Mouse (Mus musculus): ENCODE measurements around the gene Exoc6. TPM values are rescaled to one million over a fixed set of nuclear protein-coding genes. Genes with fewer than 3 reads are reported as not detected.
A peak's percentile ranks its signal among the peaks of the same experiment; 100 is the strongest.

Exoc6 gene
- polyA plus RNA-seq, 1 experiment from 2014 or later, result 7.9 TPM

DNA sequence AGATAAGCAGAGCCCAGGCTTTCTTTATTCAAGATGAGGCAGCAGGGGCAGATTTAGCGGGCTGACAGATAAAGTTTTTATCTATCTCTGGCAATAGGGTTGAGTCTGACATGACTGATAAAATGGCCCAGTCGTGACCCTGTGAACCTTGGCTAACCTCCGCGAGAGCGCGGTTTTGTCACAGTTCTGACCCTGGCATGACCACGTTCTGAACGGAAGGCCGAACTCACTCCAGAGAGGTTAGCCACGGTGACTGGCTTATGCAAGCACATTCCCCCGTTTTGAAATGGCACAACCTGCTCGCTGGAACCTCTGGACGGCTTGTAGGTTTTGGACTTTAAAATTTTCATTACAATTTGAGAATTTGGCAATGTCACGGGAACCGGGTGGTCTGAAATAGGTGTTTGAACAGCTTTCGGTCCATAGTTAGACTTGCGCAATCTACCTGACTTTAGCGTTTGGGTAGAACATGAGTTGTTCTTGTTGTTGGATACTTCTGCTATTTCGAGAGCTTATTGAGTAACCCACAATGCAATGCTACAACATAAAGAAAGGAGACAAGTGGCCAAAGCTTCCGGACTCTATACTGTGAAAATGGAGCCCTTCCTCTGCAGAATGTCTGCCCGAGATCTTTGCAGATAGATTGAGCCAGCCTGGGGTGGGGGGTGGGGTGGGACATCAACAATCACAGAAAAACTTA is 152.3 kb downstream of the Exoc6 start:
- no peaks in the 10 kb centered on the region for H3K36me3 ChIP-seq
- WGBS, result 76% methylated on average over 21 of the region's 21 CpGs
- no peaks in the 10 kb centered on the region for H3K9me3 ChIP-seq (replicated peaks)
- peaks cover 18% of the 10 kb centered on the region for H3K4me1 ChIP-seq
- H3K27me3 ChIP-seq (ENCODE audit: low read depth, poor library complexity, severe bottlenecking), result peaks cover 98% of the 10 kb centered on the region
- no peak overlapping the region for H3K27ac ChIP-seq (replicated peaks)
- DNase-seq (ENCODE audit: low spot score), result no peak
- H3K4me3 ChIP-seq, result no peak overlapping the region

GRCm38 (mm10) chr19:37703902-37704509 is 153.8 kb downstream of the Exoc6 start:
- peaks cover 86% of the 10 kb centered on the region for H3K27me3 ChIP-seq (ENCODE audit: low read depth, poor library complexity, severe bottlenecking)
- no peak overlapping the region for H3K4me3 ChIP-seq
- 19% methylated on average over 3 of the region's 3 CpGs for WGBS
- H3K4me1 ChIP-seq, result peaks cover 4% of the 10 kb centered on the region
- no peak overlapping the region for H3K27ac ChIP-seq (replicated peaks)
- H3K36me3 ChIP-seq, result no peaks in the 10 kb centered on the region
- no peaks in the 10 kb centered on the region for H3K9me3 ChIP-seq (replicated peaks)
- DNase-seq (ENCODE audit: low spot score), result peak; percentile 73

GRCm38 (mm10) chr19:37705722-37706121 is 155.5 kb downstream of the Exoc6 start:
- DNase-seq (ENCODE audit: low spot score), result no peak
- Histone ChIP-seq H3K4me3 (no peak overlapping the region), H3K36me3 (no peaks in the 10 kb centered on the region), H3K27me3 (ENCODE audit: low read depth, poor library complexity, severe bottlenecking) (peaks cover 69% of the 10 kb centered on the region), H3K9me3 (replicated peaks) (no peaks in the 10 kb centered on the region), H3K4me1 (no peaks in the 10 kb centered on the region), H3K27ac (replicated peaks) (no peak overlapping the region)
- 92% methylated on average over 5 of the region's 5 CpGs for WGBS

DNA sequence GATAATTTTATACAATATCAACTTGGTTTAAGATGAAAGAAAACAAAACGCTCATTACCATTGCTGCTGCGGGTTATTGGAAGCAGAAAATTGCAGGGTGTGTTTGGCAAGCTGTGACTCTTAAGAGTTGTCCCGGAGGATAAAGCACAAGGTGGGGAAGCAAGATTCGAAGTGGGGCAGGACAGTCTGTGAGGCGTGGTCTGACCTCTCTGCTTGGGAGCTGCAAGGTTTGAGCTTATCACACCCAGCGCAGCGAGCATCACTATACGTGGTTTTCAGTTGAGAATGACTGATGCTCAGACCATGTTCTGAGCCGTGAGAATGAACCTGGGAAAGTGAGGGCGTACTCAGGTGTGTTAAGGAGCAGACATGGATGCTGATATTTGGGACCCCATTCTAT is 164.5 kb downstream of the Exoc6 start:
- no peak for DNase-seq (ENCODE audit: low spot score)
- Histone ChIP-seq H3K27me3 (ENCODE audit: low read depth, poor library complexity, severe bottlenecking) (no peaks in the 10 kb centered on the region), H3K4me1 (no peaks in the 10 kb centered on the region), H3K36me3 (no peaks in the 10 kb centered on the region), H3K9me3 (replicated peaks) (no peaks in the 10 kb centered on the region), H3K4me3 (no peak overlapping the region), H3K27ac (replicated peaks) (no peak overlapping the region)
- 78% methylated on average over 10 of the region's 10 CpGs for WGBS

DNA sequence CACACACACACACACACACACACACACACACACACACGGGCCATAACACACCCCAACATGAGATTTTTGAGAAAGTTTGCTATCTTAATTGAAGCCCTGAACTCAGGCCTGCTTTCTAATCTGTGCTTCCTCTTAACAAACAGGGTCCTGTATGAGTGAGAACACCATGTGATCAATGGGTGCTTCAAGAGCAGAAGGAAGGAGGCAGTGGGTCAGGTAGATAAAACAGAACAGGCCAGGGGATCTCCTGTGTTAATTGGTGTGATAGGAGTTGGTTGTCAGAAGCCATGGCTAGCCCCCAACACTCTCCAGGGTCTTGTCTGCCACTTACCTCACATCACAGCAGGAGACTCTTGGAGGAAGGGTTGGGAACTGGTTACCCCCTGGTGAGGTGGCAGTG is 165.8 kb downstream of the Exoc6 start:
- no peak overlapping the region for H3K27ac ChIP-seq (replicated peaks)
- no peaks in the 10 kb centered on the region for H3K9me3 ChIP-seq (replicated peaks)
- WGBS, result 70% methylated on average over 1 of the region's 1 CpGs
- H3K36me3 ChIP-seq, result no peaks in the 10 kb centered on the region
- no peaks in the 10 kb centered on the region for H3K4me1 ChIP-seq
- no peak for DNase-seq (ENCODE audit: low spot score)
- no peak overlapping the region for H3K4me3 ChIP-seq
- H3K27me3 ChIP-seq (ENCODE audit: low read depth, poor library complexity, severe bottlenecking), result no peaks in the 10 kb centered on the region

DNA sequence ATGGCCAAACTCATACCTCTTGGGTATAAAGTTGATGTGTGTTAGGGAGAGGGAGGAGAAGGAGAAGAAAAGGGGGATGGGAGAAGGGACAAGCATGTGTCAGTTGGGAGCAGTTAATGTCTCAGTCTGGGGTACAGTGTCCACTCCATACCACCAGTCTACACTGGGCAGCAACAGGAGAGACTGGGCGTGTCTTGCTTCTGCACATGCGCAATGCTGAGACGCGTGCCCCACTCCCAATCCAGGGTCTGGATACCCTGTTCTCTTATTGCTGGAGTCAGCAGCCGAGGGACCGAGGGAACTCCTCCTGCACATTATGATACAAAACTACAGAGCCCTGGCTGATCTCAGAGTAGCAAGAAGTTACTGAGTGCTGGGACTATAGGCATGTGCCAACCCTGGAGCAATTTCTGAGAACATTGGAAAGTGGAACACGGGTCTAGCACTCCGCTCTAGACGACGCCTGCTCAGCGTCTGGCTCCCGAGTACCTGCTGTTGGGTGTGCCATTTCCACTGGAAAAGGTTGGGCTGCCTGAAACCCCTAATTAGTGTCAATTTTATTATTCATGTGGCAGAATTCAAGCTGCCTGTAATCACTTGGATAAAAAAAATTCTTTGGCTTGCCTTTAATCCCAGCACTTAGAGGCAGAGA is 166.4 kb downstream of the Exoc6 start:
- H3K36me3 ChIP-seq, result no peaks in the 10 kb centered on the region
- no peaks in the 10 kb centered on the region for H3K27me3 ChIP-seq (ENCODE audit: low read depth, poor library complexity, severe bottlenecking)
- H3K27ac ChIP-seq (replicated peaks), result no peak overlapping the region
- 86% methylated on average over 12 of the region's 12 CpGs for WGBS
- no peaks in the 10 kb centered on the region for H3K9me3 ChIP-seq (replicated peaks)
- H3K4me3 ChIP-seq, result no peak overlapping the region
- H3K4me1 ChIP-seq, result no peaks in the 10 kb centered on the region
- no peak for DNase-seq (ENCODE audit: low spot score)

DNA sequence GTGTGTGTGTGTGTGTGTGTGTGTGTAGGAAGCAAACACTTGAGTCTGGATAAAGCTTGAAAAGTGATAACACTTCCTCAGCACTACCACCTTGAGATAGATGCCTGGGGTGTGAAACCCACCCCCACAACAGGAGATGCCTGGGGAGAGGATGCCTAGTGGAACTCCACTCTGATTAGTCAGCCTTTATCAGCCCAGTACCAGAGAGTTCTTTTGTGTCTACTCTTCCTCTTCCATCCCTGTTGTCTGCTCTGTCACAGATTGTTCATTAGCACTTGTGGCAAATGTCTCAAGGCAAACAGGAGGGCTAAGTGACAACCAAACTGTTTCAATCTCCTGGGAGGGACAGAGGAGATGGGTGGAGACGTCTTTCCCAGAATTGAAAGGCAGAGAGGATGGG is 168.9 kb downstream of the Exoc6 start:
- Histone ChIP-seq H3K4me3 (no peak overlapping the region), H3K27me3 (ENCODE audit: low read depth, poor library complexity, severe bottlenecking) (no peaks in the 10 kb centered on the region), H3K9me3 (replicated peaks) (no peaks in the 10 kb centered on the region), H3K4me1 (no peaks in the 10 kb centered on the region), H3K27ac (replicated peaks) (no peak overlapping the region), H3K36me3 (no peaks in the 10 kb centered on the region)
- DNase-seq (ENCODE audit: low spot score), result no peak
- WGBS, result 56% methylated on average over 1 of the region's 1 CpGs

- Histone ChIP-seq H3K27me3 (ENCODE audit: low read depth, poor library complexity, severe bottlenecking) (no peaks in the 10 kb centered on the region), H3K4me1 (no peaks in the 10 kb centered on the region), H3K36me3 (no peaks in the 10 kb centered on the region), H3K9me3 (replicated peaks) (no peaks in the 10 kb centered on the region), H3K27ac (replicated peaks) (no peak overlapping the region), H3K4me3 (no peak overlapping the region)
- DNase-seq (ENCODE audit: low spot score), result no peak
- WGBS, result 96% methylated on average over 5 of the region's 5 CpGs
These were observed 174.4 kb downstream of the Exoc6 start for GRCm38 (mm10) chr19:37724591-37724990.

DNA sequence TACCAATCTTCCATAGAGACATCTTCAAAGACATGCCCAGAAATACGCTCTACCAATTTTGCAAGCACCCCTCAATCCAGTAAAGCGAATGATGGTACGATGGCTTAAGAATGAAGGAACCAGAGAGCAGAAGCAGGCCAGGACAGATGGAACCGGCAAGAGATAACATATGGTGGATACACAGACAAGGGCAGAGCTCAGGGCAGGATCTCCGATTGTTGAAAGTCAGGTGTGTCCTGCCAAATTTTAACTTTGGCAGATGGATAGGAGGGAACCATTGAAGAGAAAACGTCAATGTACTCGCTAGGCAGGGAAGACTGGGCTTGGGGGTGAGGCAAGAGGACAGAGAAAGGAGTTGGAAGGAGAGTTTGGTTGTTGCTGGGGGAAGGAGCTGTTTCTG is 176.4 kb downstream of the Exoc6 start:
- H3K9me3 ChIP-seq (replicated peaks), result 0 out of 2 replicates have a peak, but pooled peaks cover 3% of the 10 kb centered on the region
- H3K36me3 ChIP-seq, result no peaks in the 10 kb centered on the region
- H3K27me3 ChIP-seq (ENCODE audit: low read depth, poor library complexity, severe bottlenecking), result no peaks in the 10 kb centered on the region
- no peaks in the 10 kb centered on the region for H3K4me1 ChIP-seq
- DNase-seq (ENCODE audit: low spot score), result no peak
- WGBS, result 95% methylated on average over 7 of the region's 7 CpGs
- no peak overlapping the region for H3K4me3 ChIP-seq
- no peak overlapping the region for H3K27ac ChIP-seq (replicated peaks)

GRCm38 (mm10) chr19:37727366-37727765 is 177.1 kb downstream of the Exoc6 start:
- H3K27me3 ChIP-seq (ENCODE audit: low read depth, poor library complexity, severe bottlenecking), result no peaks in the 10 kb centered on the region
- H3K4me3 ChIP-seq, result no peak overlapping the region
- no peaks in the 10 kb centered on the region for H3K4me1 ChIP-seq
- WGBS, result 98% methylated on average over 2 of the region's 2 CpGs
- DNase-seq (ENCODE audit: low spot score), result no peak
- H3K27ac ChIP-seq (replicated peaks), result no peak overlapping the region
- H3K36me3 ChIP-seq, result no peaks in the 10 kb centered on the region
- 0 out of 2 replicates have a peak, but pooled peaks cover 3% of the 10 kb centered on the region for H3K9me3 ChIP-seq (replicated peaks)

Other genes starting within 250 kb of the Exoc6 start
- gene Ide, start 212.6 kb upstream of the Exoc6 start, polyA plus RNA-seq (2016; fragmentation: Nextera tagmentation; extraction: Ambion mirVana), result 60.9 and 64.6 TPM in 2 replicates
- gene Kif11, start 174.0 kb upstream of the Exoc6 start, polyA plus RNA-seq (2016; fragmentation: Nextera tagmentation; extraction: Ambion mirVana), result 92.7 and 92.9 TPM in 2 replicates
- gene Hhex, start 115.6 kb upstream of the Exoc6 start, polyA plus RNA-seq (2016; fragmentation: Nextera tagmentation; extraction: Ambion mirVana), result 5.4 and 6.9 TPM in 2 replicates
- 0.89 TPM in 1 of 2 replicates, not detected in the other for gene Cyp26c1, start 135.2 kb downstream of the Exoc6 start, polyA plus RNA-seq (2016; fragmentation: Nextera tagmentation; extraction: Ambion mirVana)
- gene Cyp26a1, start 147.4 kb downstream of the Exoc6 start, polyA plus RNA-seq (2016; fragmentation: Nextera tagmentation; extraction: Ambion mirVana), result 1.8 and 3.2 TPM in 2 replicates

Measured in midbrain, embryonic 10.5 days (tissue).